Mouse (Mus musculus): ENCODE results near the gene Npffr2.
A peak's percentile ranks its signal among the peaks of the same experiment; 100 is the strongest.
"Not testable (repeated sequence)": the region's sequence is repeated elsewhere in the genome, so short reads cannot be mapped to it uniquely, and the experiment has no call there.

Gene Npffr2

GRCm38 (mm10) chr5:89526878-89527578 is at the start of gene Npffr2:
Gene Npffr2 (plus strand): TSS chr5:89527429.
- peak in 1 of 2 experiments; percentile 18 for DNase-seq (ENCODE audit: low spot score in 2 of 2)

- DNase-seq (ENCODE audit: low spot score in 2 of 2): no peak
Observed at GRCm38 (mm10) chr5:89492560-89492959, 34.7 kb upstream of the Npffr2 start.

- no peak for DNase-seq (ENCODE audit: low spot score in 2 of 2)
Observed at GRCm38 (mm10) chr5:89500182-89500581, 27.0 kb upstream of the Npffr2 start.

GRCm38 (mm10) chr5:89518641-89519040 is 8.6 kb upstream of the Npffr2 start:
- no peak for DNase-seq (ENCODE audit: low spot score in 2 of 2)

GRCm38 (mm10) chr5:89526181-89526778 is 949 bp upstream of the Npffr2 start:
- DNase-seq (ENCODE audit: low spot score in 2 of 2): no peak

- DNase-seq (ENCODE audit: low spot score in 2 of 2): no peak
Observed at GRCm38 (mm10) chr5:89528951-89529350, 1.7 kb downstream of the Npffr2 start.

- DNase-seq (ENCODE audit: low spot score in 2 of 2): no peak
Observed at GRCm38 (mm10) chr5:89529391-89529790, 2.2 kb downstream of the Npffr2 start.

GRCm38 (mm10) chr5:89536018-89536417 is 8.8 kb downstream of the Npffr2 start:
- DNase-seq (ENCODE audit: low spot score in 2 of 2): no peak

GRCm38 (mm10) chr5:89542472-89542871 is 15.2 kb downstream of the Npffr2 start:
- DNase-seq (ENCODE audit: low spot score in 2 of 2): no peak

GRCm38 (mm10) chr5:89543476-89543875 is 16.2 kb downstream of the Npffr2 start:
- DNase-seq (ENCODE audit: low spot score in 2 of 2): peak; percentile 48 to 66

- not testable (repeated sequence) for DNase-seq (ENCODE audit: low spot score in 2 of 2)
Observed at GRCm38 (mm10) chr5:89559118-89559517, 31.9 kb downstream of the Npffr2 start.

- peak; percentile 12 to 14 for DNase-seq (ENCODE audit: low spot score in 2 of 2)
Observed at GRCm38 (mm10) chr5:89561381-89561780, 34.2 kb downstream of the Npffr2 start.

GRCm38 (mm10) chr5:89578678-89579077 is 51.4 kb downstream of the Npffr2 start:
- DNase-seq (ENCODE audit: low spot score in 2 of 2): no peak

- no peak for DNase-seq (ENCODE audit: low spot score in 2 of 2)
Observed at GRCm38 (mm10) chr5:89579181-89579580, 52.0 kb downstream of the Npffr2 start.

- DNase-seq (ENCODE audit: low spot score in 2 of 2): no peak
Observed at GRCm38 (mm10) chr5:89581143-89581542, 53.9 kb downstream of the Npffr2 start.

- DNase-seq (ENCODE audit: low spot score in 2 of 2): no peak
Observed at GRCm38 (mm10) chr5:89581742-89582366, 54.6 kb downstream of the Npffr2 start.

GRCm38 (mm10) chr5:89585021-89585420 is 57.8 kb downstream of the Npffr2 start:
- DNase-seq (ENCODE audit: low spot score in 2 of 2): no peak

GRCm38 (mm10) chr5:89592301-89592700 is 65.1 kb downstream of the Npffr2 start:
- DNase-seq (ENCODE audit: low spot score in 2 of 2): no peak

GRCm38 (mm10) chr5:89611322-89612015 is 84.2 kb downstream of the Npffr2 start:
- DNase-seq (ENCODE audit: low spot score in 2 of 2): no peak

- DNase-seq (ENCODE audit: low spot score in 2 of 2): no peak
Observed at GRCm38 (mm10) chr5:89612262-89612661, 85.0 kb downstream of the Npffr2 start.

GRCm38 (mm10) chr5:89631599-89631998 is 104.4 kb downstream of the Npffr2 start:
- peak; percentile 25 to 33 for DNase-seq (ENCODE audit: low spot score in 2 of 2)

Data from frontal cortex, postnatal 10 days (tissue).